In the genomic region with DNA sequence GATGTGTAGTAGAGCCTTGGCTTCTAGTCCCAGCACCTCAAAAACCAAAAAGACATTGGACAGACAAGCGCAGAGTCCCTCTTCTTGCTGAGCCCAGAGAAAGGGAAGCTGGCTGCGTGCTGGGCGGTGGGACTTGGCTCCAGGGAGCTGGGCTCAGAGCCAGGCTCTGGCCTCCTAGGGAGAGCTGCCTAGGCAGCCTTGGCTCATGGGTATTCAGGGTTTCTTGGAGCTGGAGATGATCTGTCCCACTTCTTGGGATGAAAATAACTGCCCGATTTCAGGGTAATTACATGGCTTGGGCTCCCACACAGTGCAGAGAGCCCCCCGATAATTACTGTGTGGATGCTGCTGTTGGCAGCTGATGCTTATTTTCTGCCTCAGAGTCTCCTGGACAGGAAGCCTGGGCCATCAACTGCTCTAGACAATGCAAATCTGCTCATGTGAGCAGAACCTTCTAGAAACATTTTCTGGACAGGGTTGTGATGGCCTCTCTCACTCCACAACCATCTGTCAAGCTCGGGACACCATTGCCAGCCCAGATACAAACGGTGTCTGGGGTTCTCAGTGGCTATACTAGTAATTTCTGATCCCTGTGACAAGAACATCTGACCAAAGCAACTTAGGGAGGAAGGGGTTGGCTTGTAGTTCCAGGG, we compare ENCODE assay signal across 8 mouse cellular contexts. TPM values are rescaled to one million over a fixed set of nuclear protein-coding genes. Genes with fewer than 3 reads are reported as not detected.
DNase-seq lines count a peak whose midpoint lies in the region; ATAC-seq and TF ChIP-seq lines count a peak whose summit lies in the region.

No protein-coding gene starts in this region.

- 45% methylated on average over 7 of the region's 7 CpGs for WGBS in spleen, adult 2 months
- WGBS in lung, embryonic 16.5 days = 53% methylated on average over 7 of the region's 7 CpGs

- peak overlapping the region; percentile 28; the same call in 1 of the 2 replicates for H3K9ac ChIP-seq in lung, embryonic 16.5 days (ENCODE audit: low read length)

- peaks cover 40% of the 10 kb centered on the region for H3K4me1 ChIP-seq in spleen, adult 2 months (ENCODE audit: control insufficient read depth, insufficient read depth, insufficient read length)
- peaks cover 16% of the 10 kb centered on the region for H3K4me1 ChIP-seq in lung, embryonic 16.5 days (replicated peaks; ENCODE audit: control insufficient read depth, insufficient read depth, low read length)

- no peaks in the 10 kb centered on the region for H3K9me3 ChIP-seq in lung, embryonic 16.5 days (ENCODE audit: control insufficient read depth, low read length)

- intact Hi-C loops in gastrocnemius, adult 2 months (cut with DNase I) = loop anchor here (5.0 kb wide), 1 partner anchor 62 kb away; no protein-coding TSS in a partner anchor
- intact Hi-C loops in heart, postnatal 25 days (cut with DNase I) = loop anchor here (2.0 kb wide), 1 partner anchor 62 kb away; no protein-coding TSS in a partner anchor

- ATAC-seq in lung, embryonic 16.5 days (ENCODE audit: low read depth) = peak; percentile 86

- no peaks in the 10 kb centered on the region for H3K27me3 ChIP-seq in spleen, adult 2 months (ENCODE audit: control insufficient read depth, insufficient read depth, low read length)
- no peaks in the 10 kb centered on the region for H3K27me3 ChIP-seq in lung, embryonic 16.5 days (ENCODE audit: control insufficient read depth, insufficient read depth, low read depth, low read length)

- TF ChIP-seq CTCF in gastrocnemius, adult 2 months (IDR thresholded peaks at IDR 0.05) = no peak
- no peak for TF ChIP-seq CTCF in spleen, adult 2 months (IDR thresholded peaks at IDR 0.05; ENCODE audit: extremely low read depth, insufficient read depth, insufficient read length, insufficient replicate concordance)

- H3K4me3 ChIP-seq in gastrocnemius, adult 2 months = no peak overlapping the region
- H3K4me3 ChIP-seq in spleen, adult 2 months (ENCODE audit: extremely low read depth, insufficient read depth, insufficient read length) = no peak overlapping the region
- H3K4me3 ChIP-seq in lung, embryonic 16.5 days (ENCODE audit: low read length) = no peak overlapping the region

- H3K36me3 ChIP-seq in spleen, adult 2 months (ENCODE audit: control insufficient read depth, insufficient read depth, low read length) = no peaks in the 10 kb centered on the region; the same call in 1 of the 2 replicates
- no peaks in the 10 kb centered on the region for H3K36me3 ChIP-seq in lung, embryonic 16.5 days (ENCODE audit: control insufficient read depth, insufficient read depth, low read length)

- peak; percentile 61 for DNase-seq in gastrocnemius, adult 2 months
- no peak for DNase-seq in gastrocnemius, adult 8-10 months (ENCODE audit: low spot score in 2 of 2)
- peak in 1 of 2 experiments; percentile 52 for DNase-seq in spleen, adult 2 months (ENCODE audit: low read depth in 1 of 2, low spot score in 2 of 2)
- DNase-seq in spleen, postnatal 14 days (ENCODE audit: low spot score in 2 of 2) = no peak
- peak; percentile 29 for DNase-seq in heart, postnatal 25 days (ENCODE audit: low spot score)
- DNase-seq in retina, postnatal 1 day = no peak
- DNase-seq in c-Kit-positive CD71-positive TER-119-positive erythroid progenitor cells, embryonic 14.5 days (ENCODE audit: low spot score) = no peak

- peak; percentile 2; the same call in 1 of the 2 replicates for TF ChIP-seq POLR2A in spleen, adult 2 months (IDR thresholded peaks at IDR 0.05; ENCODE audit: low read depth, low read length)

- H3K27ac ChIP-seq in gastrocnemius, adult 2 months = peak overlapping the region; percentile 77
- H3K27ac ChIP-seq in spleen, adult 2 months (ENCODE audit: insufficient read depth, low read length) = peak overlapping the region; percentile 99
- H3K27ac ChIP-seq in lung, embryonic 16.5 days (ENCODE audit: low read length) = peak overlapping the region; percentile 80

- H3K4me2 ChIP-seq in lung, embryonic 16.5 days (ENCODE audit: low read depth, low read length) = no peak overlapping the region

RNA-seq across cellular contexts. Expression of a gene that starts 33.3 kb away (rescaled TPM):
- 1 to 10 TPM in 1 of 2 experiments, under 1 TPM in 1; 0.95 to 1.4 TPM for total RNA-seq in gastrocnemius, adult 2 months (2021)
- total RNA-seq in gastrocnemius, adult 8-10 months (2022) = 1 to 10 TPM in 3 of 4 experiments, under 1 TPM in 1; 0.94 to 4.2 (median 2.6) TPM
- 2.9 and 5.5 TPM in 2 replicates for polyA plus RNA-seq in spleen, adult 2 months (2012; rRNA removed)
- 1 to 10 TPM in 1 of 2 experiments, under 1 TPM in 1; 0.75 to 1.1 TPM for total RNA-seq in heart, postnatal 25 days (2021)
- polyA plus RNA-seq in lung, embryonic 16.5 days (2015; fragmentation: Nextera tagmentation; extraction: Ambion mirVana) = 60.1 and 63.1 TPM in 2 replicates

RNA-seq across cellular contexts. Expression of a gene that starts 60.0 kb away (rescaled TPM):
- 10 to 100 TPM; 10.4 to 11.4 TPM for total RNA-seq in gastrocnemius, adult 2 months (2021)
- total RNA-seq in gastrocnemius, adult 8-10 months (2022) = 10 to 100 TPM in 2 of 4 experiments, 1 to 10 TPM in 2; 6.8 to 13.9 (median 8.7) TPM
- polyA plus RNA-seq in spleen, adult 2 months (2012; rRNA removed) = 19.7 and 20.3 TPM in 2 replicates
- 10 to 100 TPM; 16.2 to 17.8 TPM for total RNA-seq in heart, postnatal 25 days (2021)
- 12.5 and 13.9 TPM in 2 replicates for polyA plus RNA-seq in lung, embryonic 16.5 days (2015; fragmentation: Nextera tagmentation; extraction: Ambion mirVana)

Comparison
In these comparisons a context has a peak if more than half of its experiments do, and no peak if none do; other contexts are left out.
1. DNase-seq: peak in gastrocnemius, adult 2 months (single experiment) and heart, postnatal 25 days (single experiment); none in gastrocnemius, adult 8-10 months (0 of 2), spleen, postnatal 14 days (0 of 2), retina, postnatal 1 day (single experiment) and c-Kit-positive CD71-positive TER-119-positive erythroid progenitor cells, embryonic 14.5 days (single experiment).
2. Peak in every context shown above with its lines, with median percentiles within 50 percentile points of each other: H3K27ac ChIP-seq.